Mouse (Mus musculus) neutrophil, adult 83 days (primary cell): Measurements from ENCODE around the gene Mapk3. TPM values are rescaled to one million over a fixed set of nuclear protein-coding genes. Genes with fewer than 3 reads are reported as not detected.

Experiments used
- total RNA-seq, 2 experiments: library from RNA; stranded (reverse); gene quantifications; one replicate each; pipeline ENCODE4 v1.2.4; 2023

Mapk3 gene
- 100 to 1,000 TPM; 246 to 252 TPM for total RNA-seq

DNA sequence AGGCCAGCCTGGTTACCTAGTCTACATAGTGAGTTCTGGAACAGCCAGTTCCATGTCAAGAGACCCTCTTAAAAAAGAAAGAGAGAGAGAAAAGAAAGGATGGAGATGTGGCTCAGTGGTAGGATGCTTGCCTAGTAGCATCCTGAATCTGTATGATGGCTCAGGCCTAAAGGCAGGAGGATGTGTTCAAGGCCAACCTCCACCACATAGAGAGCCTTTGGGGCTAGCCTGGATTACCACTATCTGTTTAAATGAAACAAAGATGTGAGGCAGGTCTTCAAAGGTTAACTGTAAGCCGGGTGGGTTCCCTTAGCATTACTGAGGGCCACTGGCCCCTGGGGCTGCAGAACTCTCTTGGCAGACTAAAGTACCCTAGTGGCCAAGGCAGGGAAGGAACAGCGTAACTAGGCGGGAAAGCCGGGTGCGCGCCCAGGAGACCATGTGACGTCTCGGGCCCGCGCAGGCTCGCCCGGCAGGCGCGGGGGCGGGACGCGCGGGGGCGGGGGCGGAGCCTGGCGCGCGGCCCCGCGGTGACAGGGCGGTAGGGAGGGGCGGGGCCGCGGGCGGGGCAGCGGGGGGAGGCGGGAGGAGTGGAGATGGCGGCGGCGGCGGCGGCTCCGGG is at the start of gene Mapk3:
Mapk3 (plus strand) TSS at position 552 of the 622 bp plus-strand sequence.

DNA sequence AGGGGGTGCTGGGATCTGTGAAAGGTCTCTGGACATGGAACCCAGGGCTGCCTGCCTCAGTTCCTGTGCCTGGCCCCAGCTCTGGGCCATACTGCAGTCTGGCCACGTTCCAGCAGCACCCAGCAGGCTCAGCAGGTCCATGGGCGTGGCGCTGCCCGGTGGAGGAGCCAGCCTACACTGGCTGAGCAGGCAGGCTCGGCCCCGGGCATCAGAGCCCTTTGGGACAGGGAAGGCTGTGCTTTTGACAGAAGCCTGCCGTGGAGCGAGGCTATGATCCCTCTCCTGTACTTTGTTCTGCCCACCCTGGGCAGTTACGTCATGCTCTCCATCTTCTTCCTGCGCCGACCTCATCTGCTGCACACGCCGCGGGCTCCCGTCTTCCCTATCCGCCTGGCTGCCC is 6.8 kb downstream of the Mapk3 start, which contains the start of gene Gdpd3:
Gdpd3 (plus strand) TSS at position 134 of the 400 bp plus-strand sequence.

GRCm38 (mm10) chr7:126776598-126777057 is 17.2 kb downstream of the Mapk3 start, which contains the start of gene Ypel3:
Ypel3 (plus strand) TSS chr7:126776955.

DNA sequence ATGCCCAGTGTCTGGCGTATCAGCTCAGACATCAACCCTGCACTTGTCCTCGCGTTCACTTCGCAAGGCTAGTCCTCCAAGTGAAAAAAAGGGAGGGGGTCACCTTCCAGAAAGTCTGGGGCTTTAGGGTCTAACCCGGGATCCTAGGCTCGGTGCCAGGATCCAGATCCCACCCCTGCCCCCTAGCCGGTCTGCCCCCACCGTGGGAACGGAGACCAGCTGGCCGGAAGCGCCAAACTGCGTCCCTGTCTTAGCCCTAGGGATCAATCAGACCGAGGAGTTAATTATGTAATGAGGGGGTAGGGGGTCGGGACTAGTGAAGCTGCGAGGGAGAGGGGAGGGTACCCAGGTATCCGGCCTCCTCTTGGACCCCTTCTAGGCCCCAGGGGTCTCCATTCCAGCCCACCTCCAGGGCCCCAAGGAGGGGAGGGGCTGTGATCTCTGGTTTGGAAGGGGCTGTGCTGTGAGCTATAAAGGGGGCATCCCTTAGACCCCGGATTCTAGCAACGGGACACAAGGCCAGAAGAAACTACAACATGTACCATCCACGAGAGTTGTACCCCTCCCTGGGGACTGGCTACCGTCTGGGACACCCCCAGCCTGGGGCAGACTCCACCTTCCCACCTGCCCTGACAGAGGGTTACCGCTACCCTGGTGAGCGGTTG is 21.7 kb downstream of the Mapk3 start, which contains the start of gene Tbx6:
Tbx6 (plus strand) TSS at position 513 of the 665 bp plus-strand sequence.

GRCm38 (mm10) chr7:126791851-126792720 is 32.7 kb downstream of the Mapk3 start, which contains the start of gene Ppp4c:
Ppp4c (minus strand) TSS chr7:126792496.

GRCm38 (mm10) chr7:126797411-126798126 is 38.2 kb downstream of the Mapk3 start, which contains the start of gene Fam57b:
Fam57b (plus strand) TSS chr7:126797668.

Other genes starting within 250 kb of the Mapk3 start
- gene Eif3c, start 193.2 kb upstream of the Mapk3 start, total RNA-seq = 100 to 1,000 TPM in 1 of 2 experiments, 10 to 100 TPM in 1; 98.6 to 102 TPM
- 100 to 1,000 TPM; 158 to 171 TPM for gene Apobr, start 174.7 kb upstream of the Mapk3 start, total RNA-seq
- 100 to 1,000 TPM; 266 to 298 TPM for gene Cln3, start 173.8 kb upstream of the Mapk3 start, total RNA-seq
- gene Il27, start 164.7 kb upstream of the Mapk3 start, total RNA-seq = 1 to 10 TPM; 4.0 to 5.3 TPM
- gene Nupr1, start 128.7 kb upstream of the Mapk3 start, total RNA-seq = 10 to 100 TPM; 14.0 to 14.9 TPM
- gene Sgf29, start 110.3 kb upstream of the Mapk3 start, total RNA-seq = 10 to 100 TPM; 19.9 to 25.7 TPM
- under 1 TPM; 0.60 to 0.61 TPM for gene Sult1a1, start 83.2 kb upstream of the Mapk3 start, total RNA-seq
- 10 to 100 TPM; 58.9 to 61.6 TPM for gene Bola2, start 64.2 kb upstream of the Mapk3 start, total RNA-seq
- gene Slx1b, start 63.8 kb upstream of the Mapk3 start, total RNA-seq = 10 to 100 TPM in 1 of 2 experiments, 1 to 10 TPM in 1; 9.9 to 11.5 TPM
- gene Coro1a, start 51.8 kb upstream of the Mapk3 start, total RNA-seq = 1,000 to 10,000 TPM; 1,654 to 1,761 TPM
- 10 to 100 TPM; 23.4 to 27.0 TPM for gene Gdpd3, start 6.7 kb downstream of the Mapk3 start, total RNA-seq
- 100 to 1,000 TPM; 233 to 240 TPM for gene Ypel3, start 17.4 kb downstream of the Mapk3 start, total RNA-seq
- 1 to 10 TPM; 7.1 to 8.5 TPM for gene Tbx6, start 21.9 kb downstream of the Mapk3 start, total RNA-seq
- gene Ppp4c, start 32.9 kb downstream of the Mapk3 start, total RNA-seq = 100 to 1,000 TPM; 213 to 217 TPM
- gene Fam57b, start 38.1 kb downstream of the Mapk3 start, total RNA-seq = not detected
- gene 4930451I11Rik, start 72.0 kb downstream of the Mapk3 start, total RNA-seq = not detected
- gene Doc2a, start 87.8 kb downstream of the Mapk3 start, total RNA-seq = not detected
- gene Hirip3, start 102.4 kb downstream of the Mapk3 start, total RNA-seq = 10 to 100 TPM; 39.3 to 52.5 TPM
- gene Ino80e, start 102.8 kb downstream of the Mapk3 start, total RNA-seq = 10 to 100 TPM; 39.7 to 40.9 TPM
- 10 to 100 TPM; 72.6 to 75.0 TPM for gene Taok2, start 125.1 kb downstream of the Mapk3 start, total RNA-seq
- gene Tmem219, start 163.3 kb downstream of the Mapk3 start, total RNA-seq = 10 to 100 TPM; 42.6 to 49.2 TPM
- gene Kctd13, start 169.3 kb downstream of the Mapk3 start, total RNA-seq = 10 to 100 TPM; 15.5 to 18.1 TPM
- gene Asphd1, start 190.0 kb downstream of the Mapk3 start, total RNA-seq = not detected
- 1 to 10 TPM in 1 of 2 experiments, under 1 TPM in 1; 0.96 to 2.1 TPM for gene Sez6l2, start 191.0 kb downstream of the Mapk3 start, total RNA-seq
- gene Cdipt, start 216.3 kb downstream of the Mapk3 start, total RNA-seq = 10 to 100 TPM; 65.6 to 77.0 TPM
- 1 to 10 TPM; 1.3 to 2.5 TPM for gene Cdiptos, start 216.5 kb downstream of the Mapk3 start, total RNA-seq